Mouse (Mus musculus) liver, postnatal 0 days (tissue): ENCODE results near the gene Gucd1. TPM values are rescaled to one million over a fixed set of nuclear protein-coding genes. Genes with fewer than 3 reads are reported as not detected.
"Not testable (repeated sequence)": the region's sequence is repeated elsewhere in the genome, so short reads cannot be mapped to it uniquely, and the experiment has no call there.

Experiments used
- ATAC-seq: fragments of 200-750 bp; cut with Nextera tagmentation; 2 replicates; pipeline ENCODE4 v1.8.0; 2017; ENCODE audit warnings: mild to moderate bottlenecking, moderate library complexity
- DNase-seq: peaks from one replicate; pipeline ENCODE4 v3.0.0-alpha.2; 2016
- H3K27ac ChIP-seq: fragments of 300-500 bp; sonication (generic); 2 replicates; pipeline ENCODE4 v1.5.1; 2014; ENCODE audit warnings: antibody characterized with exemption, moderate library complexity, mild to moderate bottlenecking, low read depth
- H3K27me3 ChIP-seq: fragments of 300-500 bp; sonication (generic); 2 replicates; pipeline ENCODE4 v1.6.1; 2014; ENCODE audit warnings: low read length, control low read depth, mixed read lengths; ENCODE audit not compliant: insufficient read depth
- H3K36me3 ChIP-seq: fragments of 300-500 bp; sonication (generic); replicated peaks from 2 replicates; pipeline ENCODE4 v1.6.1; 2014; ENCODE audit warnings: mild to moderate bottlenecking, control low read depth, low read length, moderate library complexity, mixed read lengths; ENCODE audit not compliant: insufficient read depth
- H3K4me1 ChIP-seq: fragments of 300-500 bp; sonication (generic); 2 replicates; pipeline ENCODE4 v1.6.1; 2014; ENCODE audit warnings: antibody characterized with exemption, mild to moderate bottlenecking, control low read depth; ENCODE audit not compliant: insufficient read depth
- H3K4me2 ChIP-seq: fragments of 300-500 bp; sonication (generic); 2 replicates; pipeline ENCODE4 v1.6.1; 2014; ENCODE audit warnings: low read depth, mild to moderate bottlenecking, low read length, moderate library complexity, mixed read lengths
- H3K4me3 ChIP-seq: fragments of 300-500 bp; sonication (generic); 2 replicates; pipeline ENCODE4 v1.5.1; 2014; ENCODE audit warnings: low read depth, low read length
- H3K9ac ChIP-seq: fragments of 300-500 bp; sonication (generic); replicated peaks from 2 replicates; pipeline ENCODE4 v1.6.1; 2014; ENCODE audit warnings: mild to moderate bottlenecking, moderate library complexity
- H3K9me3 ChIP-seq: fragments of 300-500 bp; sonication (generic); 2 replicates; pipeline ENCODE4 v1.6.1; 2016; ENCODE audit warnings: mild to moderate bottlenecking, control low read depth, low read length, mixed read lengths
- CTCF ChIP-seq: sonication (generic); IDR thresholded peaks from 2 replicates; pipeline ENCODE4 v1.5.1; 2016; ENCODE audit warnings: antibody characterized with exemption, low read depth
- EP300 ChIP-seq: IDR thresholded peaks from 2 replicates; pipeline ENCODE4 v1.6.1; 2016; ENCODE audit warnings: antibody characterized with exemption, low read depth, mild to moderate bottlenecking
- WGBS: fragments of 180-500 bp; shearing (Covaris S2); extraction: QIAGEN DNeasy Blood & Tissue Kit; methylation state at CpG from one replicate; pipeline ENCODE4 v1.1.7; 2014; ENCODE audit not compliant: insufficient replicate concordance; 5-methylcytosine and 5-hydroxymethylcytosine counted together
- polyA plus RNA-seq: library from polyadenylated mRNA; unstranded; fragments of >200 nt; fragmentation: Nextera tagmentation; extraction: Ambion mirVana; gene quantifications from 2 replicates; pipeline ENCODE4 v1.2.1, GENCODE M21; 2015

The Gucd1 gene
- polyA plus RNA-seq, 1 experiment from 2014 or later, result 45.6 TPM

GRCm38 (mm10) chr10:75503692-75504091 lies 14.1 kb downstream of the Gucd1 start:
- H3K9ac ChIP-seq, result no peak overlapping the region
- DNase-seq (no peak), ATAC-seq (no peak)
- no peaks in the 10 kb centered on the region for H3K9me3 ChIP-seq
- no peak overlapping the region for H3K4me3 ChIP-seq
- 80% methylated on average over 7 of the region's 7 CpGs for WGBS
- H3K27ac ChIP-seq, result peak overlapping the region; percentile 71; the same call in 1 of the 2 replicates
- no peaks in the 10 kb centered on the region for H3K27me3 ChIP-seq
- H3K4me1 ChIP-seq, result peaks cover 27% of the 10 kb centered on the region
- no peak for TF ChIP-seq EP300
- TF ChIP-seq CTCF, result no peak
- H3K4me2 ChIP-seq, result no peak overlapping the region
- H3K36me3 ChIP-seq, result peaks cover 29% of the 10 kb centered on the region

- H3K9ac ChIP-seq, result no peak overlapping the region
- ATAC-seq (0 out of 2 replicates have a peak, but pooled peaks have one; percentile 16), DNase-seq (peak; percentile 54)
- no peaks in the 10 kb centered on the region for H3K27me3 ChIP-seq
- 89% methylated on average over 1 of the region's 1 CpGs for WGBS
- peaks cover 8% of the 10 kb centered on the region for H3K36me3 ChIP-seq
- H3K4me3 ChIP-seq, result no peak overlapping the region
- H3K9me3 ChIP-seq, result no peaks in the 10 kb centered on the region
- no peak overlapping the region for H3K4me2 ChIP-seq
- H3K27ac ChIP-seq, result peak overlapping the region; percentile 62
- peaks cover 27% of the 10 kb centered on the region for H3K4me1 ChIP-seq
- TF ChIP-seq CTCF, result no peak
- TF ChIP-seq EP300, result no peak
Observed at GRCm38 (mm10) chr10:75501641-75502040, 16.1 kb downstream of the Gucd1 start.

GRCm38 (mm10) chr10:75500345-75500744 lies 17.4 kb downstream of the Gucd1 start:
- Histone ChIP-seq H3K9ac (no peak overlapping the region), H3K27ac (peak overlapping the region; percentile 70), H3K4me2 (peak overlapping the region; percentile 1; the same call in 1 of the 2 replicates), H3K4me3 (no peak overlapping the region), H3K27me3 (no peaks in the 10 kb centered on the region), H3K9me3 (no peaks in the 10 kb centered on the region), H3K4me1 (peaks cover 26% of the 10 kb centered on the region), H3K36me3 (peaks cover 4% of the 10 kb centered on the region)
- WGBS, result 48% methylated on average over 7 of the region's 7 CpGs
- DNase-seq (no peak), ATAC-seq (peak; percentile 42)
- TF ChIP-seq EP300, result no peak
- no peak for TF ChIP-seq CTCF

- DNase-seq (no peak), ATAC-seq (no peak)
- Histone ChIP-seq H3K9me3 (no peaks in the 10 kb centered on the region), H3K27ac (peak overlapping the region; percentile 70; the same call in 1 of the 2 replicates), H3K4me3 (no peak overlapping the region), H3K4me2 (peak overlapping the region; percentile 1; the same call in 1 of the 2 replicates), H3K4me1 (peaks cover 21% of the 10 kb centered on the region), H3K27me3 (no peaks in the 10 kb centered on the region), H3K9ac (0 out of 2 replicates have a peak overlapping the region, but pooled peaks have one; percentile 9), H3K36me3 (peaks cover 4% of the 10 kb centered on the region)
- 52% methylated on average over 3 of the region's 3 CpGs for WGBS
- no peak for TF ChIP-seq EP300
- TF ChIP-seq CTCF, result no peak
Observed at GRCm38 (mm10) chr10:75499791-75500190, 18.0 kb downstream of the Gucd1 start.

- H3K4me2 ChIP-seq, H3K27ac ChIP-seq, H3K36me3 ChIP-seq, H3K27me3 ChIP-seq, H3K9me3 ChIP-seq, H3K9ac ChIP-seq, DNase-seq, H3K4me3 ChIP-seq, ATAC-seq: not testable (repeated sequence)
- WGBS, result 59% methylated on average over 7 of the region's 7 CpGs
- H3K4me1 ChIP-seq, result peaks cover 18% of the 10 kb centered on the region
Observed at GRCm38 (mm10) chr10:75499214-75499613, 18.6 kb downstream of the Gucd1 start.

GRCm38 (mm10) chr10:75495921-75496320 lies 21.9 kb downstream of the Gucd1 start:
- Histone ChIP-seq H3K27ac (no peak overlapping the region), H3K9me3 (no peaks in the 10 kb centered on the region)
- ATAC-seq, result no peak

GRCm38 (mm10) chr10:75495304-75495703 lies 22.5 kb downstream of the Gucd1 start:
- no peak for DNase-seq
- no peak overlapping the region for H3K4me2 ChIP-seq
- TF ChIP-seq EP300 (no peak), CTCF (no peak)
- no peaks in the 10 kb centered on the region for H3K27me3 ChIP-seq
- no peak overlapping the region for H3K4me3 ChIP-seq
- ATAC-seq, result no peak
- H3K27ac ChIP-seq, result no peak overlapping the region
- H3K4me1 ChIP-seq, result peaks cover 4% of the 10 kb centered on the region
- H3K36me3 ChIP-seq, result no peaks in the 10 kb centered on the region
- 40% methylated on average over 6 of the region's 6 CpGs for WGBS
- no peak overlapping the region for H3K9ac ChIP-seq
- H3K9me3 ChIP-seq, result no peaks in the 10 kb centered on the region

More at GRCm38 (mm10) chr10:75495921-75496320, 21.9 kb downstream of the Gucd1 start:
- no peak overlapping the region for H3K4me2 ChIP-seq
- H3K36me3 ChIP-seq, result no peaks in the 10 kb centered on the region
- no peak for DNase-seq
- H3K4me1 ChIP-seq, result peaks cover 9% of the 10 kb centered on the region
- no peaks in the 10 kb centered on the region for H3K27me3 ChIP-seq
- TF ChIP-seq EP300, result no peak
- TF ChIP-seq CTCF, result no peak
- H3K9ac ChIP-seq, result no peak overlapping the region
- H3K4me3 ChIP-seq, result no peak overlapping the region
